Mouse (Mus musculus): ENCODE measurements around the gene Mrps31.

Mrps31 gene

DNA sequence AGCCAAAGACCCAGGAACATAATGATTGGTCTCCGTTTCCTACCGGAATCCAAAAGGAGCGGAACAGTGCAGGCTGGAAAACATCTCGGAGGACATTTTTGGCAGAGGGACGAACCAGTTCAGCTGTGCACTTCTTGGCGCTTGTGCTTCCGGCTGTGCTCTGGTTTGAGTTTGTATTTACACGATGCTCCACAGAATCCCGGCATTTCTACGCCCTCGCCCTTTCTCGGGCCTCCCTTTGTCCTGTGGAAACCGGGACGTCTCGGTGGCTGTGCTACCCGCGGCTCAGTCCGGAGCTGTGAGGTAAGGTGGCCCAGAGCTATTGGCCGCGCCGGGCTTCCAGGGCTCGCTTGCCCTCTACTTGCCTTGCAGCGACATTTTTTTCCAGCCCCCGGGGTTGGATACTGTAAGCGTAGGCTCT, at the start of gene Mrps31:
Gene Mrps31 (plus strand): TSS at position 80 of the 421 bp plus-strand sequence.
- in situ Hi-C loops (cut with MboI, MseI) = no loop called here

DNA sequence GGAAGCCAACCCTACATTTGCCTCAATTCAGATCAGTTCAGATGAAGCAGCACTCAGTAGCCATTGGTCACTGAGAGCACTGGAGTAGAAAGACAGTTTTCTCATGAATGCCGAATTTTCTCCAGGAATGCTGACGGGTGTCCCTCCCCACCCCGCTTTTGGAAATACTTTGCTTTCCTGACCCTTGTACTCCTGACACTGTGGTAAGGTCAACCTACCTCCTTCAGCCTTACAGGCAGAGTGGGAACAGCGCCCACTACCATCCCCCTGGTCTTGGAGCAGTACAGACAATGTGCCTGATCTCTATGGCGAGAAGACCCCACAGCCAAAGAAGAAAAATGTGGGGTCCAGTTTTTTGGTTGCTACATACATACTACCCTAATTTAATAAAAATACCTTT, 34.9 kb upstream of the Mrps31 start:
- in situ Hi-C loops (cut with MboI, MseI) = no loop called here

DNA sequence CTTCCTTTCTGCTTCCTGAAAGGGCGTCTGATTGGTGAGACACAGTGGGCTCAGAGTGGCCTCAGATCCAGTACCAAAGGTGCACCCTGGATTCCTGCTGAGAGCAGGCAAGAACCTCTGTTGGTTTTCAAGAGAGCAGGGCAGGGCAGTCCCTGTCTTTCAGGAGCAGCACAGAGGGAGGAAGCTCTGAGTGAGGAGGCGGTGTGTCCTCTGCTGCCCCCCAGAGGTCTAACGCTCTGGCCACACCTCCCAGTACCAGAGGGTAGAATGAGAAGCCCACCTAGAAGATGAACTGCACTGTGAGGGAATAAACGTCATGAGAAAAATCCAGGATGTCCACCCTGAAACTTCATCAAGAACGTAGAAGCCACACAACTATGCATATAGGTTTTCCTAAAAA, 34.3 kb upstream of the Mrps31 start:
- in situ Hi-C loops (cut with MboI, MseI) = no loop called here

DNA sequence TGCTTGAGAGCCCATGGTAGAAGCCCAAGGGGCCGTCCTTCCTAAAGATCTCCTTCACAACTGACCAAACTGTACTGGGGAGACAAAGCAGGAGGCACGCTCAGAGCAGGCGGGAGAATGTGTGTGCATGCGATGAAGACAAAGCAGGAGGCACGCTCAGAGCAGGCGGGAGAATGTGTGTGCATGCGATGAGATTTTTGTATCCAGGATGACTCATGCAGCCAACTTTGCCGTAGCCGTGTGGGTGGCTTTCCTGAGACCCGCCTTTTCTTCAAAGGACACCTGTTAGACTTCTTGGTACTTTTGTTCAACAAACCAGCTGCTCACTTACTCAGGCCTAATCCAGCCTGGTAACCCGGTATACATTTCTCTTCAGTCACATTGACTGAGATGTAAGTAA, 30.2 kb upstream of the Mrps31 start:
- in situ Hi-C loops (cut with MboI, MseI) = loop anchor here (10.0 kb wide), 1 partner anchor 316 kb away; the partner anchor contains the start of genes Alg11 and Atp7b

DNA sequence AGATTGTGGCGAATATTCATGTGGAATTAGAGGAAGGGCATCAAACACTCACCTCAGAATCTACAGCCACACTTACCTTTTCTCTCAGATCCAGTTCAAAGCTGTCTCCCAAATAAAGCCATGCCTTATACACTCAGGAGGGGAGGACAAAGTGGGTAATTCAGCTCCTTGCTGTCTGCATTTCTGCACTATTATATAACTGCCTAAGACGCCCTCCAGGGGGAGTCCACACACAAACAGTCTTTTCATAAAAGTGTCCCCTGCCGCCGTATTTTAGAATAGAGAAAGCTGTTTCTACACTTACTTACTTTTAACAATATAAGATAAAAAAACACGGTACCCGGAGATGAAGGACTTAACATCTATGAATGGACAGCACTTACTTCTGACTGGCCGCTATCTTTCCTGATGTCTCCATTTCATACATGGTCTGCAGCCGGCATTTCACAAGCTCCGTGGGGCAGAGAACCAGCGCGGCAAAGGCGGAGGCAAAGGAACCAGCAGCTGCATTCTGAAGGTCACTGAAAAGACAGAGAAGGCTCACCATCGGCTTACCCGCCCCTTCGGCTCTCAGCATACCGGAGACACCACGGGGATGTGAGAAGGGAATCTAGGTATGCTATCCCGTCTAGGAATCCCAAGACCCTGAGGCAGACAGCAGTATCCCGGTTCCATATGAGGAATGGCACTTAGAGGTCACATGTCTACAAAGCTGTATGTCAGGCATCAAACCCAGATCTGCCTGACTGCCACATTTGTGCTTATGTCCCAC, 28.2 kb upstream of the Mrps31 start:
- in situ Hi-C loops (cut with MboI, MseI) = loop anchor here (10.0 kb wide), 1 partner anchor 318 kb away; the partner anchor contains the start of genes Alg11 and Atp7b

DNA sequence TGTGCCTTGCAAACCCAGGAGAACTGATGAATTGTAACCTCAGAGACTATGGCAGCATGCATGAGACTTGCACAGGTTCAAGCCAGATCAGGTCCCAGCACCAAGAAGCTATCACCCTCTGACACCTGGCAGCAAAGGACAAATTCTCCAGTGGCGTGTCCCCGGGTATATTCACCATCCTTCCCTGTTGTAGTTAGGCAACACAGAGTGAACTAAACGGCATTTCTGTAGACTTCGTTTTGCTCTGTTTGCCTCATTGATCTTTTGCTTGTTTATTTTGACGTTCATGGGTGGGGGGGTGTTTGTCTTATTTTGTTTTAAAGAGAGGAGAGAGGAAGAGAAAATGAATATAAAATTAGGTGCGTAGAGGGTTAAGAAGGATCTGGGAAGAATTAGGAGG, 26.0 kb upstream of the Mrps31 start:
- in situ Hi-C loops (cut with MboI, MseI) = loop anchor here (10.0 kb wide), 1 partner anchor 320 kb away; the partner anchor contains the start of genes Alg11 and Atp7b

DNA sequence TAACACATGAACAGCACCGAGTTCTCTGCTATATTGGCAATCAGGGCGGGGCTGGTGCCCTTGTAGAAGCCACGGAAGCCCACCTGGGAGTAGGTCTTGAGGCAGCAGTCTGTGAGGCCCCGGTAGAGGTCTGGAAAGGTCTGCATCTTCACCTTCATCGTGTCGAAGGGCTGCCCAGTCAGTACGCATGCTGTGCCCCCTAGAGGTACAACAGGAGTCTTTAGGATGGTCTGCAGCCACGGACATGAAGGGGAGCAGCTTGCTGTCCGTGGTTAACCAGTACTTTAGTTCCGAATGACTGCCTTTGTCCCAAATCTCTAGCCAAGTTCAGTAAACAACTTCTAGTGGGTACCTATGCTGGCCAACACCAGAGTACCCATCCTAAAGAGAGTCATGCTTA, 21.3 kb upstream of the Mrps31 start:
- in situ Hi-C loops (cut with MboI, MseI) = loop anchor here (10.0 kb wide), 1 partner anchor 325 kb away; the partner anchor contains the start of genes Alg11 and Atp7b

DNA sequence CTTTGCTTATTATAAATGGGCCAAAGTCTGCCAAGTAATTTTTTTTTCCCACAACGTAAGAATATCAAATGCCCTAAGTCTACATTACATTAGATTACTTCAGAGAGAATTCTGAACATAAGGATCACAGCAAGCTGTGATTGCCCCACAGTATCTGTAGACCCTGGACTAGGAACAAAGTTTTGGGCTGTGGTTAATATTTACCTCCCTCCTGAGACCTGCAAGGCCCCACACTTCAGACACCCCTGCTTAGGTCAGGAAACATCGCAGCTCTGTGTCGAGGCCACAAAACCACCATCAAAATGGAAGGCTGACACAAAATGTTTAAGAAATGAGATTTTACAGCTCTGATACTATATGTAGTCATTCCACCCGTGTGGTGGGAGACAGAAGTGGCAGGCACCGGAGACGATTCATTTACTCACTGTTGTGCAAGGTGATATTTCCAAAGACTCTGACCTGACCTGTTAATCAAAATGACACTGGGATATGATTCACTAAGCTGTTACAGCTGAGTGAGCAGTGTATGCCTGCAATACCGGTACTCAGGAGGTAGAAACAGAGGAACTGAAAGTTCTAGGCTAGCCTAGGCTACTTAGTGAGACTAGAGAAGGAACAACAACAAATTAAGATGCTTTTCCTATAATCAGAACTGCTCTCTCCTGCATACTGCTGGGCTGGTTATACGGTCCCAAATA, 20.2 kb upstream of the Mrps31 start:
- in situ Hi-C loops (cut with MboI, MseI) = no loop called here

DNA sequence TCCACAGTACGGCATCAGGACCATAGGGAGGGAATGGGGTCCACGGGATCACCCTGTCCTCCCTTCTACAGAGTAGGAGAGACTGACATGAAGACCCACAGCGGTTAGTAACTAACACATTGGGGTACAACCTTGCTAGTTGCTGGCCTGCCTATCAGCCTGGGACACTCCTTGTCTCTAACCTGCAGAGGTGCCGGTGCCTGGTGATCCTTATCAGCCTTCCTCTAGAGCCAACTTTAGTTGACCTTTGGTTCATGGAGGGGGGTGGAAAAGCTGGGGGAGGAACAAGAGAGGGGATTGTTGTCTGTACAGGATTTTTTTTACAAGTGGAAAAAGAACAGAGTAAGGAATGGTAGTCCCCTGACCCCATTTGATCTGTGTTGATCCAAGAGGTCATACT, 16.7 kb upstream of the Mrps31 start:
- in situ Hi-C loops (cut with MboI, MseI) = no loop called here

DNA sequence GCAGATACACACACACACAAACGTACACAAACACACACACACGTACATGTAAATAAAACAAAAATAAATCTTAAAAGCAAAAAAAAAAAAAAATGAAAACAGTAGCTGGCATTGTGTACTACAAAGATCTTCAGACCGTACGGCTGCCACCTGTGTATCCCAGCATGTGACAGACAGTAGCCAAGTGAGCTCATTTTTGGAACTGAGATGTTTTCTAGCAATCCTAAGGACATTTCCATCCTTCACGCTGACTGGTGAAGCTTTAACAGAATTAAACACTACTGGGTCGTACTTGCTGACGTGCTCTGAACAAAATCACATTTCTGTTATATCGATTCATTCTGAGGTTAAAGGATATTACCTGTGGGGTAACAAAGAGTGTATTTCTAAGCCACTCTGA, 15.9 kb upstream of the Mrps31 start:
- in situ Hi-C loops (cut with MboI, MseI) = no loop called here

DNA sequence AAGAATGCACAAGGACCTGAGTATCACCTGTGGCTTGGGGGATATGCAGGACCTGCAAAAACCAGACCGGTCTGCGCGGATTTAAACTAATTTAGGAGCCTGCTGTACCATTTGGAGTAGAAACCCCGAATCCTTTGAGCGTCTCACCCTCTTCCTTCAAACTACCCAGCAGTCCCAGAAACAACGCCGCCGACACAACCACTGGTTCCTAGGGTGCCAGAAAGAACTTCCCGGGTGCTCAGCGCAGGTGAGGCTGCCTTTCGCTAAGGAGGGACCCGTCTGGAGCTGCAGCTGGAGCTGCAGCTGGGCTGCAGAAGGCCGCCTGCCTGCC, 13.4 kb upstream of the Mrps31 start:
- in situ Hi-C loops (cut with MboI, MseI) = no loop called here

DNA sequence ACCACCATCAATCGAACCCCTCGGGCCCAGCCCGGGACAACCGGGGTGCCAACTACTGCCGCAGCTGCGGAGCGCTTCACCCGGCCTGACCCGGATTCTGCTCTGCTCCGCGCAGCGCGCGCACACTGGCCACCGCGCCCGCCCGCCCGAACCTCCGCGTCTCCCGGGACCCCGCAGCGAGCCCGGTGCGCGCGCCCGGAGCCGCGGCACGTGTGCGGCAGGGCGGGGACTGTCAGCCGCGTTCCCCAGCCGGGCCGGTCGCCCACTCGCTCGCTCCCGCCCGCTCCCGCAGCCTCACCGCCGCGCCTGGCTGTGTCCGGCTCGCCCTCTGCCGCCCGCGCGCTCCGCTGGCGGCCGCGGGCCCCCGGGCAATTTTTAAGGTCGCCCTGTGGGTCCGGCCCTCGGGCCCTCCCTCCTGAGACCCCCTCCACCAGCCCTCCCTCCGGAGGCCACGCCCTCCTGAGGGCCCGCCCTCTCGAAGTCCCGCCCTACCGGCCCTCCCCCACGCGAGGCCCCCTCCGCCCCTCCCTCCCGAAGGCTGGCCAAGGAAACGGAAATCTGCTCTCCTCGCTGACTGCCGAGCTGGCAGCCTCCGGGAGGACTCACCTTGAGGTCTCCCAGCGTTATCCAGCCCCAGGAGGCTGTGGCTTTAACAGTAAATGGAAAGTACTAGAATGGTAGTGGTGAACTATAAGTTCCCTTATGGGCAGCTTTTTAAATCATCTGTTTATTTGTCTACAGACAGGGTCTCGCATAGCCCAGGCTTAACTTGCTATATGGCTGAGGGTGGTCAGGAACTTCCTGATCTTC, 12.8 kb upstream of the Mrps31 start, which contains the start of gene Slc25a15:
Gene Slc25a15 (minus strand): TSS at position 456 of the 810 bp plus-strand sequence.
- in situ Hi-C loops (cut with MboI, MseI) = no loop called here

DNA sequence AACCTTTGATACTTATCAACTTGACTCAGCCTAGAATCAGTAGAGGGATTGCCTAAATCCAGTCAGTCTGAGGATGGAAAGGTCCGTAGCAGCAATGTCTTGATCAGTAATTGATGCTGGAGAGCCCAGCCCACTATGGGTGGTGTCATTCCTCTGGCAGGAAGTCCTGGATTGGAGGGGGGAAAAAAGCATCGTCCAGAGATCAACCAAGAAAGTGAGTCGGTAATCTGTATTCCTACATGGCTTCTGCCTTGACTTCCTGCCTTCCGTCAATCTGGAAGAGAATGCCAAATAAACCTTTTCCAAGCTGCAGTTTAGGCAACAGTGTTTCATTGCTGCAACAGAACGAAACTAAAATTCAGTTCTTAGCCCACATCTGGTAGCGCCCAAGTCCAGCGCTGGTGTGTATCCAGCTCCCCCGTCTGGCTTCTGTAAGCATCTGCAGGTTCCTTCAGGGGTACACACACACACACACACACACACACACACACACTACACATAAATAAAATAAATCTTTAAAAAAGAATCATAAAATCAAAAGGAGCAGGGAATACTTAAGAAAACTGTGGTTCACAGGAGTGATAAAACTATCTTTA, 11.8 kb upstream of the Mrps31 start:
- in situ Hi-C loops (cut with MboI, MseI) = no loop called here

DNA sequence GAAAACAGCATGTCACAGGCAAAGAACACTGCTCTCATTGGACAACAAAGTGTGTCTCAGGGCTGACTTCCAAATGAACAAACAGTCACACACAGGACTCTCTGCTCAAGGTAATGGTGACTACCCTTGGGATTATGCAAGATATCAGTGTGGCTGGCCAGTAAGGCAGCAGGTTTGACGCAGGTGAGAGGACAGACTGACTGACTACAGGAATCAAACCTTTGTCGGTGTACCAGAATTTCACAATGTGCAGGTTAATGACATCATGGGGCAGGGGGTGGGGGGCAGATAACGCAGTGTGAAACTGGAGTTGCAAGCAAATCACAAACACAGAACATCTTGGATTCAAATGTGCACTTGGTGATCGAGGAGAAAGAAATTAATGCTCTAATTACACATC, 10.6 kb upstream of the Mrps31 start:
- in situ Hi-C loops (cut with MboI, MseI) = no loop called here

DNA sequence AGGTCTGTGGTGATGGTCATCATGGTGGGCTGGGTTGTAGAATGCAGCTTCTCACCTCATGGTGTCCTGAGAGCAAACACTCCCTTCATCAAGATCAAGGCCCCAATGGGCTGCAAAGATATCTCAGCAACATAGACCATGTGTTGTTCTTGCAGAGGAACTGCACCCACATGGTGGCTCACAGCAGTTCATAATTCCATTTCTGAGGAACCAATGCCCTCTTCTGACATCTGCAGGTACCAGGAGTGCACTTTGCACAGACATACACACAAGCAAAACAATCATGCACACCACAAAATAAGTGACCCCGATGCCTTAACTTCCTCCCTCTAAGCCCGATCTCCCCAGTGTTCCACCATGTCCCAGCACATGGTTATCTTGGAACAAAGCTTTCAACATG, 7.9 kb upstream of the Mrps31 start:
- in situ Hi-C loops (cut with MboI, MseI) = no loop called here

DNA sequence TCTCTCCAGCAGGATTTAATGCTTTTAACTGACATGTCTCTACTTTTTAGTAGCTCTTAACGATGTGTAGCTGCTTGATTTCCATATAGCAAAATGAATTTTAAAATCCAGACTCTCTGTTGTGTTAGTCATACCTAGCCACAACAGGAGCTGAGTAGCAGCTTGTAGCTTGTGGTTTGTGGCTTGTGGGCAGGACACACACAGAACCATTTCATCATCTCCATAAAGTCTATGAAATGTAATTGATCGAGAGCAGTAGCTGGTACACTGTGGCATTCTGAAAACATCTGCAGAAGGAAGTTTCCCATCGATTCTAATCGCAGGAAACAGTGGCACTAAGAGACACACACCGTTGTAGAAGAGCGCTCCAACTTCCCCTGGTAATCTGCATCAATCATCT, 5.4 kb upstream of the Mrps31 start:
- in situ Hi-C loops (cut with MboI, MseI) = no loop called here

DNA sequence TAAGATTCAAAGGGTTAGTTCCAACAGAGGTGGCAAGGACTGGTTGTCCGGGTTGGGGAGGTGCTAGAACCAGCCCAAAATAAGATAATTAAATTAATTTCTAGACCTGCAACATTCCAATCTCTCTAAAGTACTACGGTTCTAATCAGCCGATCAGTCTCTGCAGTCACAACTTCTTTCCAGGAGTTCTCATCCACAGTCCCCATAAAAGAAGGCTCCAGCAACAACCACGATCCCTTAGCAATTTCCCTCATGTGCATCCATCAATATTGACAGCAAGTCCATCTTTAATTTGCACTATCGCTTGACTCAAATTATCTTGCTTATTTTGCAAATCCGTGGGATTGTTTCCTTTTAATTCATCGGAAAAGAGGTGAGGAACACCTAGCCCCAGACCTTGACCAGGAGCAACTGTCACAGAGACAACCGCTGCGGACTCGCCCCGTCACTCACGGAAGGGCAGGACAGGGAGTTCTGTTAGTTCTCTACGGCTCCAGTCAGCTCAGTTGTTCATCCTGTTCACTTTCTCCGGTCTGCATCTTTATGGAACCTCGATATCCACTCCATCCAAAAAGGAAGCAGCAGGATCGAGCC, 376 bp upstream of the Mrps31 start:
- in situ Hi-C loops (cut with MboI, MseI) = no loop called here

DNA sequence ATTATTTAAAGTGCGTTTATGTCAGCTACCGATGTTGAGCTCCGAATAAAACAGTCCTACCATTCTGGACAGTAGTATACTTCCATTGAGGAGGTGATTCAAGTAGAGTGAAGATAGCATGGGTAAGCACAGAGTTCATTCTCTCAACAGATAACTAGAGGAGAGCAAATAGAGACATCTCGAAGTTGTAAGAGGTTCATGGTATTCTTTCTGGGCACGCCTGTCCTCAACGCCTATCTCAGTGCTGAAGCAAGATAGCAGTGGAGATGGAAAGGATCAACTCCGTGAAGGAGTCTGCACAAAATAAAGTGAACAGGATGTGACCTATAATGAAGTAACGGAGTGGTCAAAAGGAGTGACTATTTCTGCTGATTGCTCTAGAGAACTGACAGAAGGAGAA, 810 bp downstream of the Mrps31 start:
- in situ Hi-C loops (cut with MboI, MseI) = no loop called here

Measured in T-helper 1 cell (primary cell).